Mouse (Mus musculus) intestine, postnatal 0 days (tissue): Measurements from ENCODE around the gene Lsm10. TPM values are rescaled to one million over a fixed set of nuclear protein-coding genes. Genes with fewer than 3 reads are reported as not detected.

Source experiments
- ATAC-seq: fragments of 200-750 bp; cut with Nextera tagmentation; 2 replicates; pipeline ENCODE4 v1.8.0; 2017; ENCODE audit warnings: mild to moderate bottlenecking, moderate TSS enrichment, moderate library complexity
- H3K27ac ChIP-seq: fragments of 300-500 bp; sonication (generic); 2 replicates; pipeline ENCODE4 v1.5.1; 2014; ENCODE audit warnings: mild to moderate bottlenecking, low read depth, low read length, moderate library complexity
- H3K27me3 ChIP-seq: fragments of 300-500 bp; sonication (generic); replicated peaks from 2 replicates; pipeline ENCODE4 v1.6.1; 2014; ENCODE audit warnings: low read length, mixed read lengths; ENCODE audit not compliant: control insufficient read depth, insufficient read depth
- H3K36me3 ChIP-seq: fragments of 300-500 bp; sonication (generic); 2 replicates; pipeline ENCODE4 v1.6.1; 2014; ENCODE audit warnings: mild to moderate bottlenecking, moderate library complexity; ENCODE audit not compliant: control insufficient read depth, insufficient read depth
- H3K4me1 ChIP-seq: fragments of 300-500 bp; sonication (generic); replicated peaks from 2 replicates; pipeline ENCODE4 v1.6.1; 2014; ENCODE audit warnings: antibody characterized with exemption, low read length, mixed read lengths; ENCODE audit not compliant: control insufficient read depth, insufficient read depth
- H3K4me2 ChIP-seq: fragments of 300-500 bp; sonication (generic); replicated peaks from 2 replicates; pipeline ENCODE4 v1.6.1; 2014; ENCODE audit warnings: low read depth, mild to moderate bottlenecking, moderate library complexity
- H3K4me3 ChIP-seq: fragments of 300-500 bp; sonication (generic); 2 replicates; pipeline ENCODE4 v1.5.1; 2014; ENCODE audit warnings: low read depth, low read length
- H3K9ac ChIP-seq: fragments of 300-500 bp; sonication (generic); 2 replicates; pipeline ENCODE4 v1.6.1; 2014; ENCODE audit warnings: mild to moderate bottlenecking, low read depth, low read length
- H3K9me3 ChIP-seq: fragments of 300-500 bp; sonication (generic); 2 replicates; pipeline ENCODE4 v1.6.1; 2016; ENCODE audit warnings: mixed run types; ENCODE audit not compliant: control insufficient read depth
- CTCF ChIP-seq: sonication (generic); IDR thresholded peaks from 2 replicates; pipeline ENCODE4 v1.5.1; 2016; ENCODE audit warnings: low read depth, mild to moderate bottlenecking, control low read depth, antibody characterized with exemption, moderate library complexity
- WGBS: fragments of 180-500 bp; shearing (Covaris S2); extraction: QIAGEN DNeasy Blood & Tissue Kit; methylation state at CpG from one replicate; pipeline ENCODE4 v1.1.7; 2014; 5-methylcytosine and 5-hydroxymethylcytosine counted together
- polyA plus RNA-seq: library from polyadenylated mRNA; unstranded; fragments of >200 nt; fragmentation: Nextera tagmentation; extraction: Ambion mirVana; gene quantifications from 2 replicates; pipeline ENCODE4 v1.2.1, GENCODE M21; 2015

Lsm10 gene
- polyA plus RNA-seq, result 49.0 and 50.4 TPM in 2 replicates

DNA sequence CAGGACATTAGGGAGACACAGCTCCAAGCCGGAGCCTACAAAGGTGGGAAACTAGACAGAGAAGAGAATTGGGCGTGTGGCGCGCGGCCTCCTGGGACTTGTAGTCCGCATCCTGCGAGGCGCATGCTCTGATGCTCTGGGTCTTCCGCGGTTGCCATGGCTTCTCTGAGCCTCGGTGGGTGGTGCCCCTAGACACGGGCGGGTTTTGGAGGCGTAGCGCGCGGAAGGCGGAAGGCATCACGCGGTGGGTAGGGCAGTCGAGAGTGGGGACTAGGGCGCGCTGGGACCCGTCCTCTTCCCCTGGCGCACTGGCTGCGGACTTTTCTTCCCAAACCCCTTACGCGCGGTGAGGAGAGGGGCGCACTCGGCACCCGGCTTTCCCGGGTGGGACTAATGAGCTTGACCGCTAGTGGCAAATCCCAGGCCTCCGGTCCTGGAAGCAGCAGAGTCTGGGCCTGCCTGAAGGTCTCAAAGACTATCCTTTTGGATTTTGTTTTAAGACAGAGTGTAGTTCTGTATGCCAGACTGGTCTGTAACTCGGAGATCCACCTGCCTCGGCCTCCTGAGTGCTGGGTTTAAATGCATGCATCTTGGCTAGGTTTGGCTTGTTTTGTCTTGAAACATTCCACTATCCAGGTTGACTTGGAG, at the start of gene Lsm10:
Gene Lsm10 (plus strand): TSS at position 160 of the 648 bp plus-strand sequence.
- H3K4me2 ChIP-seq, result peak within 1 kb of the TSS; percentile 84
- H3K9ac ChIP-seq, result peak within 1 kb of the TSS; percentile 55
- H3K9me3 ChIP-seq, result no peaks in the 10 kb centered on the region
- peaks cover 11% of the 10 kb centered on the region; the same call in 1 of the 2 replicates for H3K36me3 ChIP-seq
- WGBS, result 2% methylated on average over 37 of the region's 37 CpGs
- H3K27me3 ChIP-seq, result no peaks in the 10 kb centered on the region
- peak within 1 kb of the TSS; percentile 65 for H3K4me3 ChIP-seq
- peak within 1 kb of the TSS; percentile 57 for H3K27ac ChIP-seq
- TF ChIP-seq CTCF, result no peak
- ATAC-seq, result peak; percentile 95
- H3K4me1 ChIP-seq, result peaks cover 2% of the 10 kb centered on the region; the same call in 1 of the 2 replicates

DNA sequence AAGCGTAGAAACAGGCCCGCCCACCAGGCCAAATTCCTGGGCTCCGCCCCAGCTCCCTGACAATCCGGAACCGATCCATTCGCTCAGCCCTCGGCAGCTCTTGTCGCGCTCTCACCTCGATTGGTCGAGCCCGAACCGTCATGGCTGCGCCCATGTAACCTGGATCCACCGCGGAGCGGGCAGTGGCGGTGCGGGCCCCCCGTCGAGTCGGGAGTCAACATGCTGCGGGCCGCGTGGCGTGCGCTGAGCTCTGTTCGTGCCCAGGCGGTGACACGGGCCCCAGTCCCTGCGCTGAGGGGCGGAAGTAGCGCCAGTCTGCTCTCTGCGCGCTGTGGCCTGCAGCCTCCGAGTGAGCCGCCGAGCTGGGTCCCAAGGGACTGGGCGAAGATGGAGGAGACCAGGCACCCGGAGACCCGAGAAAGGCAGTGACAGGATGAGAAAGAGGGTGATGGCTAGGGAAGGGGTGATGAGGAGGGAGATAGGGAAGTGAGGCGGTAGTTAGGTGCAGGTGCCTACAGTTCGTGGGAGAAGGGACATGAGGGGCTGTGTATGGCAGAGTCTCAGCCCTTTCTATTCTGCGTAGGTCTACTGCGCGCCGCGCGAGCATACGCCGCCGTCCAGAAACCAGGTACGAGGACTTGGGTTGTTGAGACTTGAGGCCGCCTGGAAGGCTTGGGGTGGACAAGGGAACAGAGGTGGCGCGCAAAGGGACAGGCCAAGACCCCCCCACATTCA, 49.4 kb upstream of the Lsm10 start, which contains the start of gene Mrps15:
Gene Mrps15 (plus strand): TSS at position 75 of the 735 bp plus-strand sequence.
- no peak for TF ChIP-seq CTCF
- ATAC-seq, result peak; percentile 90
- H3K27me3 ChIP-seq, result no peaks in the 10 kb centered on the region
- peaks cover 22% of the 10 kb centered on the region for H3K36me3 ChIP-seq
- peak within 1 kb of the TSS; percentile 67 for H3K4me3 ChIP-seq
- peak within 1 kb of the TSS; percentile 85 for H3K4me2 ChIP-seq
- peaks cover 8% of the 10 kb centered on the region; the same call in 1 of the 2 replicates for H3K4me1 ChIP-seq
- no peaks in the 10 kb centered on the region for H3K9me3 ChIP-seq
- WGBS, result under 1% methylated on average over 56 of the region's 56 CpGs
- H3K9ac ChIP-seq, result peak within 1 kb of the TSS; percentile 59
- H3K27ac ChIP-seq, result peak within 1 kb of the TSS; percentile 30

DNA sequence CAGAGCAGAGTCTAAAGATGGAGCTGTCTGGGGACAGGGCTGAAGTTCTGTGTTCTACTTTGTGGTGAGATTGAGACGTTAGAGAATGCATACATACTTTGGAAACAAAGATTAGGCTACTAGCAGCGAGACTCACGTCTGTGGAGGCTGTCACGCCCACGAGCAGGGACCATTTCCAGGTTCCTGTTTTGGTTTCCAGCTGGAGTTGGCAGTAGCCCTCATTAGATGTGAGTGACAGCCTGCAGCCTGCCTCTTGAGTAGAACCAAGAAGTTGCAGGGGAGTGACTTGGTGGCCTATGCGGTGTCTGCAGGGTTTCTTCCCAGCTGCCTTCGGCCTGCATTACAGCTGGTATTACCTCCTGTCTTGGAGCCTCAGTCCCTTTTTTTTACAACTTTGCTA, 44.8 kb upstream of the Lsm10 start:
- 79% methylated on average over 7 of the region's 7 CpGs for WGBS
- no peaks in the 10 kb centered on the region for H3K27me3 ChIP-seq
- peaks cover 53% of the 10 kb centered on the region for H3K36me3 ChIP-seq
- TF ChIP-seq CTCF, result no peak
- peaks cover 8% of the 10 kb centered on the region; the same call in 1 of the 2 replicates for H3K4me1 ChIP-seq
- H3K9me3 ChIP-seq, result no peaks in the 10 kb centered on the region
- H3K4me3 ChIP-seq, result no peak overlapping the region
- H3K4me2 ChIP-seq, result no peak overlapping the region
- no peak overlapping the region for H3K27ac ChIP-seq
- ATAC-seq, result no peak
- no peak overlapping the region for H3K9ac ChIP-seq

DNA sequence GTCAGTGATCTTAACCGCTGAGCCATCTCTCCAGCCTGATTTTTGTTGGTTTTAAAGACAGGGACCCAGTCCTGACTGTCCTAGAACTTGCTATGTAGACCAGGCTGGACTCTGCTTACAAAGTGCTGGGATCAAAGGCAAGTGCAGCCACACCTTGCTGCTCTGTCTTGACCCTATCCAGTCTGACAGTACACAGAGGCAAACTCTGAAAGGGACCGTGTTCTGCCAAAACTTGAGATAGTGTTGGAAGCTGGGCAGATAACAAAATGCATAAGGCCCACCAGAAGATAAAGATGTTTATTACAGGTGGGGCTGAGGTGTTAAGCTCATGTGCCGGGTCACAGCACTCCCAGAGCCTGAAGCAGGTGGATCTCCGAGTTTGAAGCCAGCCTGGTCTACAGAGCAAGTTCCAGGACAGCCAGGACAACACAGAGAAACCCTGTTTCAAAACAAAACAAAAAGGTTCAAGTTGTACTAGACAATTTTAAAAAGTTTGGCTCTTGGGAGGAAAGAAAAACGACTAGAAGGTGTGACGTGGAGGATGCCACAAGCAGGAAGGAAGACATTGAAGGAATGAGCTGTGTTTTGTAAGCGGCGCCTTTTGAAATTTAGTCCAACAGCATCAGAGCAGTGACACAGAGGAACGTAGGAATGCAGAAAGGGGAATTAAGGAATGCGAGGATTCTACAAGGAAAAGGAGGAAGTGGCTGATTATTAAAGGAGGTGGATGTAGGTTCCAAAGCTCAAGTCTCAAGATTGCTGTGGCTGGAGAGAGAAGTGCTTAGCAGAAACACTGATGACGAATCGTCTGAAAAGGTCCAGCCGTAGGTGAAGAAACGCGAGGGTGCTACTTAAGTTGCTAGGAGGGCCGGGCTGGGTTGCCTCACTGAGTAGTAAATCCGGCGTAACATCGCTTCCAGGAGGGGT, 39.0 kb upstream of the Lsm10 start:
- H3K4me3 ChIP-seq, result peak overlapping the region; percentile 62
- no peak for TF ChIP-seq CTCF
- H3K4me2 ChIP-seq, result peak overlapping the region; percentile 85
- H3K27me3 ChIP-seq, result no peaks in the 10 kb centered on the region
- H3K27ac ChIP-seq, result no peak overlapping the region
- ATAC-seq, result peak; percentile 41
- peak overlapping the region; percentile 51 for H3K9ac ChIP-seq
- WGBS, result 10% methylated on average over 19 of the region's 19 CpGs
- H3K4me1 ChIP-seq, result no peaks in the 10 kb centered on the region; the same call in 1 of the 2 replicates
- H3K36me3 ChIP-seq, result peaks cover 31% of the 10 kb centered on the region
- H3K9me3 ChIP-seq, result no peaks in the 10 kb centered on the region

DNA sequence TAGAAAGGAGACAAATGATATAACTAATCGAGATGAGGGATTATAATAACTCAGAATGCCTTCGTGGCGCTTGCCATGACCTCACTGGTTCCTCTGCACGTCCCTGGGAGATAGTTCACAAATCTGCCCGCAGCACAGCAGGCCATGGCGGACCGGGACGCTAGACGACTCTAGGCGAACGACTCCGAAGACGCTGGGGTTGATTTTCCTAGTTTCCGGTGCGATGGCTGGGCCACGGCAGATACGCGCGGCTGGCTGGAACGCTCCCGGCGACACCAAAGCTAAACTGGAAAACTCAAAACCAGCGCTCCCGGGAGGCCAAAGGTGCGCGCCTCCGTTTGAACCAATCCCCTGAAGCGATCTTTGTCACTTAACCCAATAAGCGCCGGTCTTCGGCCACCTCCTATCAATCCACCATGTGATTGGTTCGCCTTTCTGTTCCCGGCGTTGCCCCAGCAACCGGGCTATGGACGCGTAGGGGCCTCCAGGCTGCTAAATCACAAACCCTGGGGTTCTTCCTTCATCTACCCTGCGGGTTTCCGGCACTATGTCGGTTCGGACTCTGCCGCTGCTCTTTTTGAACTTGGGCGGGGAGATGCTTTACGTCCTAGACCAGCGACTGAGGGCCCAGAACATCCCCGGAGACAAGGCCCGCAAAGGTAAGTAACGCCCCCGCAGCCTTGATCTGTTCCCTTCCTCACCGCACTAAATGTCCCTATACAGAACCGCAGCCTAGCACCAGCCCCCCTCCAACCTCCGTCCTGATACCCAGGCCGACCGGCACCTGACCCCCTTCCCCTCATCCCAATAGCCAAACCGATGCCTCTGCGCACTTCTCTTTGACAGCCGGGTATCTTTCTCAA, 38.1 kb upstream of the Lsm10 start, which contains the start of gene Oscp1:
Gene Oscp1 (plus strand): TSS at position 432 of the 863 bp plus-strand sequence.
- TF ChIP-seq CTCF, result no peak
- Histone ChIP-seq H3K4me2 (peak within 1 kb of the TSS; percentile 85), H3K4me3 (peak within 1 kb of the TSS; percentile 62), H3K9me3 (no peaks in the 10 kb centered on the region), H3K36me3 (peaks cover 23% of the 10 kb centered on the region), H3K4me1 (no peaks in the 10 kb centered on the region; the same call in 1 of the 2 replicates), H3K27me3 (no peaks in the 10 kb centered on the region), H3K27ac (no peak within 1 kb of the TSS), H3K9ac (peak within 1 kb of the TSS; percentile 51)
- under 1% methylated on average over 57 of the region's 57 CpGs for WGBS
- peak; percentile 96 for ATAC-seq
